Mouse (Mus musculus) kidney, embryonic 14.5 days (tissue): ENCODE measurements at regions not wholly inside any gene's neighbourhood (a gene's known extent, or its start where the extent isn't known, plus 50 kb on each side); places are given as distances from the start of the nearest gene placed in this dataset.

Experiments used
- ATAC-seq: fragments of 200-750 bp; cut with Nextera tagmentation; 2 replicates; pipeline ENCODE4 v1.8.0; 2017; ENCODE audit warnings: moderate number of reproducible peaks, mild to moderate bottlenecking, moderate TSS enrichment, moderate library complexity; ENCODE audit not compliant: low FRiP score, low TSS enrichment
- H3K27ac ChIP-seq: fragments of 300-500 bp; sonication (generic); 2 replicates; pipeline ENCODE4 v1.5.1; 2014; ENCODE audit warnings: low read depth, mild to moderate bottlenecking, low read length, moderate library complexity, mixed read lengths
- H3K27me3 ChIP-seq: fragments of 300-500 bp; sonication (generic); 2 replicates; pipeline ENCODE4 v1.6.1; 2014; ENCODE audit warnings: mild to moderate bottlenecking, low read length; ENCODE audit not compliant: control insufficient read depth, insufficient read depth
- H3K36me3 ChIP-seq: fragments of 300-500 bp; sonication (generic); 2 replicates; pipeline ENCODE4 v1.6.1; 2014; ENCODE audit warnings: low read length, mixed read lengths; ENCODE audit not compliant: control insufficient read depth, insufficient read depth
- H3K4me1 ChIP-seq: fragments of 300-500 bp; sonication (generic); 2 replicates; pipeline ENCODE4 v1.6.1; 2014; ENCODE audit warnings: low read length, mixed read lengths; ENCODE audit not compliant: control insufficient read depth, insufficient read depth
- H3K4me2 ChIP-seq: fragments of 300-500 bp; sonication (generic); replicated peaks from 2 replicates; pipeline ENCODE4 v1.6.1; 2014; ENCODE audit warnings: low read depth, mild to moderate bottlenecking, low read length
- H3K4me3 ChIP-seq: fragments of 300-500 bp; sonication (generic); 2 replicates; pipeline ENCODE4 v1.5.1; 2014; ENCODE audit warnings: mild to moderate bottlenecking, low read length
- H3K9ac ChIP-seq: fragments of 300-500 bp; sonication (generic); 2 replicates; pipeline ENCODE4 v1.6.1; 2014; ENCODE audit warnings: low read depth, mild to moderate bottlenecking, low read length, moderate library complexity
- H3K9me3 ChIP-seq: fragments of 300-500 bp; sonication (generic); 2 replicates; pipeline ENCODE4 v1.6.1; 2016; ENCODE audit warnings: low read length; ENCODE audit not compliant: control insufficient read depth
- WGBS: fragments of 180-500 bp; shearing (Covaris S2); extraction: QIAGEN DNeasy Blood & Tissue Kit; methylation state at CpG from one replicate; pipeline ENCODE4 v1.1.7; 2014; 5-methylcytosine and 5-hydroxymethylcytosine counted together

- no peaks in the 10 kb centered on the region for H3K4me1 ChIP-seq
- no peak overlapping the region for H3K4me2 ChIP-seq
- 63% methylated on average over 4 of the region's 4 CpGs for WGBS
- no peak overlapping the region for H3K27ac ChIP-seq
- H3K9me3 ChIP-seq, result no peaks in the 10 kb centered on the region
- no peaks in the 10 kb centered on the region for H3K27me3 ChIP-seq
- H3K9ac ChIP-seq, result no peak overlapping the region
- no peak overlapping the region for H3K4me3 ChIP-seq
- H3K36me3 ChIP-seq, result no peaks in the 10 kb centered on the region
- ATAC-seq, result no peak
Measured at GRCm38 (mm10) chr8:115515647-115516046, 191.9 kb downstream of the Maf start.

- no peak overlapping the region for H3K27ac ChIP-seq
- no peak overlapping the region for H3K4me2 ChIP-seq
- 77% methylated on average over 3 of the region's 3 CpGs for WGBS
- H3K36me3 ChIP-seq, result no peaks in the 10 kb centered on the region
- no peaks in the 10 kb centered on the region for H3K27me3 ChIP-seq
- ATAC-seq, result no peak
- H3K9ac ChIP-seq, result no peak overlapping the region
- H3K9me3 ChIP-seq, result no peaks in the 10 kb centered on the region
- H3K4me1 ChIP-seq, result no peaks in the 10 kb centered on the region
- H3K4me3 ChIP-seq, result no peak overlapping the region
Measured at GRCm38 (mm10) chr8:115514485-115514884, 193.1 kb downstream of the Maf start.

GRCm38 (mm10) chr8:115507180-115507579, 200.4 kb downstream of the Maf start:
- Histone ChIP-seq H3K27me3 (no peaks in the 10 kb centered on the region), H3K4me1 (no peaks in the 10 kb centered on the region), H3K4me2 (no peak overlapping the region), H3K9me3 (no peaks in the 10 kb centered on the region), H3K27ac (no peak overlapping the region), H3K36me3 (no peaks in the 10 kb centered on the region), H3K9ac (no peak overlapping the region), H3K4me3 (no peak overlapping the region)
- WGBS, result 90% methylated on average over 4 of the region's 4 CpGs
- ATAC-seq, result no peak

GRCm38 (mm10) chr8:115506741-115507140, 200.9 kb downstream of the Maf start:
- WGBS, result 69% methylated on average over 10 of the region's 10 CpGs
- no peak for ATAC-seq
- H3K4me3 ChIP-seq, result no peak overlapping the region
- H3K4me2 ChIP-seq, result no peak overlapping the region
- no peak overlapping the region for H3K27ac ChIP-seq
- no peaks in the 10 kb centered on the region for H3K27me3 ChIP-seq
- H3K9ac ChIP-seq, result no peak overlapping the region
- H3K9me3 ChIP-seq, result no peaks in the 10 kb centered on the region
- H3K36me3 ChIP-seq, result no peaks in the 10 kb centered on the region
- H3K4me1 ChIP-seq, result no peaks in the 10 kb centered on the region

GRCm38 (mm10) chr8:115496016-115496415, 211.6 kb downstream of the Maf start:
- Histone ChIP-seq H3K4me1 (no peaks in the 10 kb centered on the region), H3K9ac (no peak overlapping the region), H3K27ac (no peak overlapping the region), H3K4me3 (no peak overlapping the region), H3K4me2 (no peak overlapping the region), H3K9me3 (no peaks in the 10 kb centered on the region), H3K36me3 (no peaks in the 10 kb centered on the region), H3K27me3 (no peaks in the 10 kb centered on the region)
- WGBS, result 93% methylated on average over 1 of the region's 1 CpGs
- ATAC-seq, result no peak

- H3K36me3 ChIP-seq, result no peaks in the 10 kb centered on the region
Measured at GRCm38 (mm10) chr8:115494353-115494752, 213.2 kb downstream of the Maf start.

GRCm38 (mm10) chr8:115486904-115487303, 220.7 kb downstream of the Maf start:
- no peak overlapping the region for H3K27ac ChIP-seq
- H3K9me3 ChIP-seq, result no peaks in the 10 kb centered on the region
- no peak overlapping the region for H3K4me3 ChIP-seq
- H3K36me3 ChIP-seq, result no peaks in the 10 kb centered on the region
- ATAC-seq, result no peak
- H3K9ac ChIP-seq, result no peak overlapping the region
- no peak overlapping the region for H3K4me2 ChIP-seq
- H3K4me1 ChIP-seq, result peaks cover 7% of the 10 kb centered on the region
- no peaks in the 10 kb centered on the region for H3K27me3 ChIP-seq
- WGBS, result 15% methylated on average over 3 of the region's 3 CpGs

More at GRCm38 (mm10) chr8:115494353-115494752, 213.2 kb downstream of the Maf start:
- no peak for ATAC-seq
- H3K27me3 ChIP-seq, result no peaks in the 10 kb centered on the region
- no peak overlapping the region for H3K27ac ChIP-seq
- H3K4me2 ChIP-seq, result no peak overlapping the region
- no peak overlapping the region for H3K4me3 ChIP-seq
- H3K4me1 ChIP-seq, result no peaks in the 10 kb centered on the region
- no peak overlapping the region for H3K9ac ChIP-seq
- H3K9me3 ChIP-seq, result no peaks in the 10 kb centered on the region
- WGBS, result 82% methylated on average over 8 of the region's 8 CpGs

- no peak overlapping the region for H3K27ac ChIP-seq
- no peaks in the 10 kb centered on the region for H3K27me3 ChIP-seq
- H3K9me3 ChIP-seq, result no peaks in the 10 kb centered on the region
- no peaks in the 10 kb centered on the region for H3K4me1 ChIP-seq
- no peaks in the 10 kb centered on the region for H3K36me3 ChIP-seq
- no peak overlapping the region for H3K9ac ChIP-seq
- no peak overlapping the region for H3K4me3 ChIP-seq
- 59% methylated on average over 7 of the region's 7 CpGs for WGBS
- ATAC-seq, result no peak
- H3K4me2 ChIP-seq, result no peak overlapping the region
Measured at GRCm38 (mm10) chr8:115481136-115481535, 226.5 kb downstream of the Maf start.

GRCm38 (mm10) chr8:115478406-115479060, 229.1 kb downstream of the Maf start:
- H3K36me3 ChIP-seq, result no peaks in the 10 kb centered on the region
- no peaks in the 10 kb centered on the region for H3K4me1 ChIP-seq
- 78% methylated on average over 11 of the region's 11 CpGs for WGBS

More at GRCm38 (mm10) chr8:115478406-115479060, 229.1 kb downstream of the Maf start:
- Histone ChIP-seq H3K9me3 (no peaks in the 10 kb centered on the region), H3K4me2 (no peak overlapping the region), H3K4me3 (no peak overlapping the region), H3K27me3 (no peaks in the 10 kb centered on the region), H3K27ac (no peak overlapping the region), H3K9ac (no peak overlapping the region)
- ATAC-seq, result no peak
